Mouse (Mus musculus) hindbrain, embryonic 10.5 days (tissue): ENCODE measurements around the gene Ppp1r1c. TPM values are rescaled to one million over a fixed set of nuclear protein-coding genes. Genes with fewer than 3 reads are reported as not detected.

ENCODE experiments used
- DNase-seq: peaks from one replicate; pipeline ENCODE4 v3.0.0-alpha.2; 2017; ENCODE audit warnings: low spot score
- H3K27ac ChIP-seq: fragments of 300-500 bp; sonication (generic); 2 replicates; pipeline ENCODE4 v1.5.1; 2016; ENCODE audit warnings: mild to moderate bottlenecking, moderate library complexity
- H3K27me3 ChIP-seq: fragments of 300-500 bp; sonication (generic); 2 replicates; pipeline ENCODE4 v1.6.1; 2016; ENCODE audit warnings: mild to moderate bottlenecking; ENCODE audit not compliant: poor library complexity, insufficient read depth, severe bottlenecking
- H3K36me3 ChIP-seq: fragments of 300-500 bp; sonication (generic); 2 replicates; pipeline ENCODE4 v1.6.1; 2016; ENCODE audit warnings: mild to moderate bottlenecking, moderate library complexity
- H3K4me1 ChIP-seq: fragments of 300-500 bp; sonication (generic); replicated peaks from 2 replicates; pipeline ENCODE4 v1.6.1; 2016; ENCODE audit warnings: mild to moderate bottlenecking
- H3K4me3 ChIP-seq: fragments of 300-500 bp; sonication (generic); 2 replicates; pipeline ENCODE4 v1.5.1; 2016; ENCODE audit warnings: mild to moderate bottlenecking, moderate library complexity
- H3K9me3 ChIP-seq: fragments of 300-500 bp; sonication (generic); 2 replicates; pipeline ENCODE4 v1.6.1; 2016; ENCODE audit warnings: mild to moderate bottlenecking, moderate library complexity
- WGBS: fragments of 180-500 bp; shearing (Covaris S2); methylation state at CpG from one replicate; pipeline ENCODE4 v1.1.7; 2016; 5-methylcytosine and 5-hydroxymethylcytosine counted together
- polyA plus RNA-seq: library from polyadenylated mRNA; unstranded; fragments of >200 nt; fragmentation: Nextera tagmentation; extraction: Ambion mirVana; gene quantifications from 2 replicates; pipeline ENCODE4 v1.2.1, GENCODE M21; 2016

The Ppp1r1c gene
- polyA plus RNA-seq, 1 experiment from 2014 or later, result 8.5 TPM

DNA sequence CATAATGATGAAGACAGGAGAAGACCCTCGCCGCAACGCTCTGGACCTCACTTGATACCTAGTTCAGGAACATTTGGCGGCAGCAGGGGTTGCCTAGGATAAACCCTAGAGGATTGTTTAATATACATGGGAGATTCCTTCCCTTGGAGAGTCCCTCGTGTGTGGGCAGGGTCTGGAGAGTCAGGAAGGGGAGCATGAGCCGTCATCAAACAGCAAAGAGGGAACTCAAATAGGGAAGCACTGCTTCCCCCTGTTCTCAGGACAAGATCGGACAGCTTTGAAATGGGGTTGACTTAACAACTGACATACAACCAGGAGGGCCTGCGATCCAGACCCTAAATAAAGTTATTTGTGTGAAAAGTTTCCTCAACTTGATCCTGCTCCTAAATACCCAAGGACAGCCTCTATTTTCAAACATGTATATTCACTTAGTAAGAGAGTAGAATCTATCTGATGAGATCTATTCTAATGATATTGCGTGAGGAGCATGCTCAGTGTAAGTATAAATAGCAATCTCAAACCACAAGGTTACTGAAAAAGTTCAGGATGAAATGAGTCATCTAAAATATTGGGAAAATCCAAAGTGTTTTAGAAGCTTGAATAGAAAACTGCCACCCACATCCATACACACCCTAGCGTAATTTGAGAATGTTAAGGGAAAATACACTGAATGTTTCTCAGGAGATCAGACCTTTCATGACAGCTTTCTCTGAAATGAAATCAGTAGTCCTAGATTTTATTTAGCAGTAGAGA, 10.9 kb upstream of the Ppp1r1c start:
- H3K4me3 ChIP-seq, result no peak overlapping the region
- no peaks in the 10 kb centered on the region for H3K36me3 ChIP-seq
- no peaks in the 10 kb centered on the region for H3K27me3 ChIP-seq
- H3K9me3 ChIP-seq, result no peaks in the 10 kb centered on the region
- H3K27ac ChIP-seq, result no peak overlapping the region
- 89% methylated on average over 10 of the region's 10 CpGs for WGBS
- no peaks in the 10 kb centered on the region for H3K4me1 ChIP-seq
- DNase-seq, result no peak

DNA sequence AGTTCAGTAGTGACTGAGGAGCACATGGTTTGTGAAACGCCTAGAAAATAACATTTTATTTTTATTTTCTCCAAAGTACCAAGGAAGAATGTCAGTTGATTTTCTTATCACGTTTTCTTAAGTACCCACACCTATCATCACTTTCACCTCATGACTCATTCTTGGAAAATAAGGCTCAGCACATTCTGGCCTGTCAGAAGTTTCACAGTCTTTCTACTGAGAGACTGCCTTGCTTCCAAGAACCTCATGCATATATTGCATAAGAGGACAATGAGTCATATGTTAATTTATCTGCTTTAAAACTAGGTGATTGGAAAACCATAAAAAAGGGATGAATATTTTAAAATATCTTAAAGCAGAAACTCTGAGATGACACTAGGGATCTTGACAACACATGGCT, 9.4 kb upstream of the Ppp1r1c start:
- Histone ChIP-seq H3K9me3 (no peaks in the 10 kb centered on the region), H3K4me3 (no peak overlapping the region), H3K36me3 (no peaks in the 10 kb centered on the region), H3K27ac (no peak overlapping the region), H3K27me3 (no peaks in the 10 kb centered on the region), H3K4me1 (no peaks in the 10 kb centered on the region)
- WGBS, result 79% methylated on average over 2 of the region's 2 CpGs
- no peak for DNase-seq

DNA sequence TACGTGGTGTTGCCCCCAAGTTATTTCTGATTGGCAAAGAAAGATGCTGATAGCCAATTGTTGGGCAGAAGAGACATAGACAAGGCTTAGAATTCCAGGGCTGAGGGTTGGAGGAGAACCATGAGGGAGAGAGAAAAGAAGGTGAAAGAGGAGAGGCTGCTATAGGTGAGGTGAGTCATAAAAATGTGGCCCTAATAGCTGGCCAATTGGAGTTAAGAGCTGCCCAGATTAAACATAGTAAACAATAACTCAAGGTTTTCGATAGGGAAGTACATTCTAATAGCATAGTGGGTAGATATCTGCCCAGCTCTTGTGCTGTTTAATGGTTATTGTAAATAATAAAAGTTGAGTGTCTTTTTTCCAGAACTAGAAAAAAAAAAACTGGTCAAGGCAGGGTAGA, 2.8 kb upstream of the Ppp1r1c start:
- Histone ChIP-seq H3K27me3 (no peaks in the 10 kb centered on the region), H3K27ac (no peak overlapping the region), H3K4me1 (no peaks in the 10 kb centered on the region), H3K36me3 (no peaks in the 10 kb centered on the region), H3K4me3 (no peak overlapping the region), H3K9me3 (no peaks in the 10 kb centered on the region)
- 91% methylated on average over 2 of the region's 2 CpGs for WGBS
- no peak for DNase-seq

DNA sequence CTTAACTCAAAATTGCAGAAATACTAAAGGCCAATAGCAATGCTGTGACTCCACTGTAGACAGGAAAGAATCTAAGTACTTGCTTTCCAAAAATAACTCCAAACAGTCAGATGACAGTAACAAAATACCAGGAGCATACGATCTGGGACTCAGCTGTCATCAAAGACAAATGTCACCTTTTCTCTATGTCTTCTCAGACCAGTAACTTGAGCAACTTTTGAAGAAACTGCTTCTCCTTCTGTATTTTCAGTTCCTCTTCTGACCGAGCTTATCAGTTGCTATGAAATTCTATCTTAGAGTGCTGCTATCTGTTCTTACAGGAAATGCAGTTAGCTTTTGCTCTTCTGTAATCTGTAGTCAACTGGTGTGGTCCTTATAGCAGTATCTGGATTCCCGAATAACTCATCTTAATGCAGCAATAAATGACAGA, 6.1 kb downstream of the Ppp1r1c start:
- no peak overlapping the region for H3K27ac ChIP-seq
- H3K4me1 ChIP-seq, result no peaks in the 10 kb centered on the region
- no peak overlapping the region for H3K4me3 ChIP-seq
- H3K9me3 ChIP-seq, result no peaks in the 10 kb centered on the region
- H3K27me3 ChIP-seq, result no peaks in the 10 kb centered on the region
- no peak for DNase-seq
- WGBS, result 89% methylated on average over 3 of the region's 3 CpGs
- H3K36me3 ChIP-seq, result no peaks in the 10 kb centered on the region

DNA sequence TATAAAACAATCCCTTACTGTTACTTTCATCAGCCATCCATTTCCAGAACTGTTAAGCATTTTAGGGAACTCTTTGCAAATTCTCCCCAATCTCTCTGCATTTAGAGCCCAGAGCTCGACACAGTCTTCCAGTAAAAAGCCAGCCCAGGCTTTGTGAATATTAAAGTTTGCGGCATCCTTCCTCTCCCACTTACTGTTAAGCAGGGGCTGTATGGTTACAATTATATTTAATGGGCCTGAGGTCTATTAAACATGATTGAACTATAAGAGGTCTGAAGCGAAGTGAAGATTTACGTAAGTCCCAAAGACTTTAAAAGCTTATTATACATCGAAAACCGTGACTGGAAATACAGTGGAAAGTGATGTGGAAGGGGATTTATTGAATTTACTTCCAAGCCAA, 7.2 kb downstream of the Ppp1r1c start:
- no peaks in the 10 kb centered on the region for H3K4me1 ChIP-seq
- H3K27ac ChIP-seq, result no peak overlapping the region
- no peak overlapping the region for H3K4me3 ChIP-seq
- H3K36me3 ChIP-seq, result no peaks in the 10 kb centered on the region
- no peaks in the 10 kb centered on the region for H3K9me3 ChIP-seq
- 88% methylated on average over 6 of the region's 6 CpGs for WGBS
- no peak for DNase-seq
- no peaks in the 10 kb centered on the region for H3K27me3 ChIP-seq

DNA sequence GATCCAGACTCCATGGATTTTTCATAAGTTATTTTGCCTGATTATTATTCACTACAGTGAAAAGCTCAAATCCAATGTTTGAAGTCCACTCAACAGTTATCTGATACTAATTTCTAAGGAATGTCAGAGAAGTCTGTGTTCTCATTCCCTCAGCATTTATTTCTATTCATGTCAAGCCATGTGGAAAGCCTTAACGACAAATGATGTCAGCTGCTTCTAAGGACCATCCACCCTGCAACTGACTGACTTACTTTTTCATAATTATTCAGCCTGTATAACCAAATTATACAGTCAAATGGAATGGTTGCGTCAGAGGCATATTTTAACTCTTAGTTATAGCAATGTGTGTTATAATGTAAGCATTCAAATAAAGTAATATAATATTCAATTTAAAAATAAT, 8.3 kb downstream of the Ppp1r1c start:
- WGBS, result 55% methylated on average over 2 of the region's 2 CpGs
- DNase-seq, result no peak
- H3K27ac ChIP-seq, result no peak overlapping the region
- H3K9me3 ChIP-seq, result no peaks in the 10 kb centered on the region
- H3K4me1 ChIP-seq, result no peaks in the 10 kb centered on the region
- H3K36me3 ChIP-seq, result no peaks in the 10 kb centered on the region
- no peak overlapping the region for H3K4me3 ChIP-seq
- no peaks in the 10 kb centered on the region for H3K27me3 ChIP-seq

DNA sequence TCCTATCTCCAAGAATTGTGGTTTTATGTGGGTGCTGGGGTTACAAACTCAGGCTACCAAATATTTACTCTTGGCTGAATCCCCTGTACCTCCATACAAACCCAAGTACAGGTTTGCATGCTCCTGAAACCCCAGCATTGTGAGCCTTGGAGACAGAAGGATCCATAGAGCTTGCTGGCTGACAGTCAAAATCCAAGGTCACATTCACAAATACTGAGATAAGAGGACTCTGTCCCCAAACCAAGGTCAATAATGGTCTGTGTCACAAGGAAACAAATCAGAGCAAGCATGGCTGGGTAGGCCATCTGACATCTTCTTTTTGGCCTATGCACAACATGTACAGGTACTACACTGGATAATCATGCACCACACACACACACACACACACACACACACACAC, 10.3 kb downstream of the Ppp1r1c start:
- no peak overlapping the region for H3K4me3 ChIP-seq
- H3K27ac ChIP-seq, result no peak overlapping the region
- H3K4me1 ChIP-seq, result no peaks in the 10 kb centered on the region
- H3K9me3 ChIP-seq, result no peaks in the 10 kb centered on the region
- no peak for DNase-seq
- H3K36me3 ChIP-seq, result no peaks in the 10 kb centered on the region
- H3K27me3 ChIP-seq, result no peaks in the 10 kb centered on the region

DNA sequence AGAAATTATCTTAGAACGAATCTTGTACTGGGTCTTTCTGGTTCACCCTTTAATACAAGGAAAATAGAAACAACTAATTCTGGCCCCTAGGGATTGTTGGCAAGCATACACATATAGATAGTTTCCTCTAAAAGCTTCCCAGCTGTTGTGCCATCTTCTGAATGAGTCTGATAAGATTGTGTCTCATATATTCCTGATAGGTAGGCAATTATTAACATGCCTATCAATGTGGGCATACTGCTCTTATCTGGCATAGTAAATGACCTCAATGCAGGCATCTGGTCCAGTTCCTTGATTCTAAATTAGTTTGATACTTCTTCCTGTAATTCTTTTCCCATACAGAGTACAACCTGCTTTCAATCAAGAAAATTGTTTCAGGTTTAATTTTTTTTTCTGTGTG, 14.8 kb downstream of the Ppp1r1c start:
- Histone ChIP-seq H3K4me1 (no peaks in the 10 kb centered on the region), H3K9me3 (no peaks in the 10 kb centered on the region), H3K36me3 (no peaks in the 10 kb centered on the region), H3K27ac (no peak overlapping the region), H3K4me3 (no peak overlapping the region), H3K27me3 (no peaks in the 10 kb centered on the region)
- DNase-seq, result no peak
- 91% methylated on average over 1 of the region's 1 CpGs for WGBS

DNA sequence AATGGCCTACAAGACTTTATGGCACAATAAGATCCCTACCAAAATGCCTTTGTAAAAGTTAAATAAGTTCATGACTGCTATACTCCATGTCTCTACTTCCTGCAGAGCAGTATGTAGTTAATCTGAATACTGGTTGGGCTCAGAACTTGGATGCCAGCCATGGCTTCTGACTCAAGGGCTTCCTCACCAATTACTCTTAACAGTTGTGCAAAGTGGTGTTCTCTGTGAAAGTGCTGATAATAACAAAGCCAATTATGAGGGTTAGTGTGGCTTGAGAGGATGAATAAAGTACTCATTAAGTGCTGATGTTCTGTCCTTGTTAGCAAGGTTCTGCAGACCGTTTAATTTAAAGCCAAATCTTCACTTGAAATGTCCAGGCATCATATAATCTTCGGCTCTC, 31.4 kb downstream of the Ppp1r1c start:
- 87% methylated on average over 2 of the region's 2 CpGs for WGBS
- no peak overlapping the region for H3K4me3 ChIP-seq
- peaks cover 8% of the 10 kb centered on the region; the same call in 1 of the 2 replicates for H3K9me3 ChIP-seq
- H3K27ac ChIP-seq, result no peak overlapping the region
- no peaks in the 10 kb centered on the region for H3K4me1 ChIP-seq
- H3K27me3 ChIP-seq, result no peaks in the 10 kb centered on the region
- DNase-seq, result no peak
- no peaks in the 10 kb centered on the region for H3K36me3 ChIP-seq

DNA sequence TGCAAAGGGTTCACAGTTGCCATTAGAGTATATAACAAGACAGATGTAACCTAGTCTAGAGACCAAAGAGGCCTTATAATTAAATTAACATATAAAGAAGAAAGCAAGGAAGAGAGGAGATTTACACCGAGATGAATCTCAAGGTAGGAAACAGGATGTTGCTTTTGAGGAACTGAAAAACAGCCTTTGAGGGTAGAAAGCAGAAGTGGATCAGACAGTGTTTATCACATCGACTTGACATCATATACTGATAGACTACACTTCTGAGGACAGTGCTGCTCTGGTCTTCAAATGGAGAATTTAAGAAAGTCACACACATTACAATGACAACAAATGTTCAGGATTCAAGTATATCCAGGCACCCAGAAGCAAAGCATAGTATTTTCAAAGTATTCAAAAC, 34.4 kb downstream of the Ppp1r1c start:
- DNase-seq, result no peak
- Histone ChIP-seq H3K4me3 (no peak overlapping the region), H3K27me3 (no peaks in the 10 kb centered on the region), H3K27ac (no peak overlapping the region), H3K9me3 (peaks cover 8% of the 10 kb centered on the region; the same call in 1 of the 2 replicates), H3K36me3 (no peaks in the 10 kb centered on the region), H3K4me1 (no peaks in the 10 kb centered on the region)
- WGBS, result 86% methylated on average over 2 of the region's 2 CpGs

DNA sequence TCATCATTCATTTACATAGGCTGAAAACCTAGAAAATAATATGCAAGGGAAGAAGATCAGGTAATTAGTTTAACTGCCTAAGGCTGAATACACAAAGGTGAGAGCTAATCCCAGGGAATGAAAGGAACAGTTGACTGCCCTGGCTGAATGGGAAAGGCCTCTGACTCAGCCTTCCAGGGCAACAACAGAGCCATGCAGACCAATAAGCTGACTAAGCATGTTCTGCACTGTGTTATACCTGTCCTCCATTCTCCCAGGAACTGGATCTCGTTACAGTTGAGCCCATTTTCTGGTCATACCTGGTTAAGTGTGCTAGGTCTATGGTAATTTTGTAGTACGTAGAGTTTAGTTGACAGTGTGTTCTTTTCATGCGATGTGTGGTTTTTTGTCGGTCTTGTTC, 36.6 kb downstream of the Ppp1r1c start:
- Histone ChIP-seq H3K27ac (no peak overlapping the region), H3K9me3 (no peaks in the 10 kb centered on the region), H3K36me3 (no peaks in the 10 kb centered on the region), H3K27me3 (no peaks in the 10 kb centered on the region), H3K4me3 (no peak overlapping the region), H3K4me1 (no peaks in the 10 kb centered on the region)
- 94% methylated on average over 4 of the region's 4 CpGs for WGBS
- DNase-seq, result no peak

DNA sequence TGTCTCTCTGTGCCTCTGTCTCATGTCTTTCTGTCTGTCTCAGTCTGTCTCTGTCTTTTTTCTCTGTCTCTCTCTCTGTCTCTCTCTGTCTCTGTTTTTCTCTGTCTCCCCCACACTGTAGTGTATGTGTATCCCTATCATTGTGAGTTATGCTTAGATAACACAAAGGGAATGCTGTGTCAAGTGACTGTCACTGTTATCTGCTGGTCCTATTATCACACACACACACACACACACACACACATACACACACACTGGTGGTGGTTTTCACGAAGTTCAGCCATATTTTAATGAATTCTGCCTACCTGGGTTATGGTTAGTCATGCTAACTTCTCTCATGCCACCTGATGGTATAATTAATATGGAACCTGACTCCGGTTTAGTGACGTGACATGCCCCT, 44.1 kb downstream of the Ppp1r1c start:
- Histone ChIP-seq H3K27me3 (no peaks in the 10 kb centered on the region), H3K4me1 (no peaks in the 10 kb centered on the region), H3K36me3 (no peaks in the 10 kb centered on the region), H3K4me3 (no peak overlapping the region), H3K27ac (no peak overlapping the region), H3K9me3 (no peaks in the 10 kb centered on the region)
- no peak for DNase-seq
- WGBS, result 79% methylated on average over 3 of the region's 3 CpGs

DNA sequence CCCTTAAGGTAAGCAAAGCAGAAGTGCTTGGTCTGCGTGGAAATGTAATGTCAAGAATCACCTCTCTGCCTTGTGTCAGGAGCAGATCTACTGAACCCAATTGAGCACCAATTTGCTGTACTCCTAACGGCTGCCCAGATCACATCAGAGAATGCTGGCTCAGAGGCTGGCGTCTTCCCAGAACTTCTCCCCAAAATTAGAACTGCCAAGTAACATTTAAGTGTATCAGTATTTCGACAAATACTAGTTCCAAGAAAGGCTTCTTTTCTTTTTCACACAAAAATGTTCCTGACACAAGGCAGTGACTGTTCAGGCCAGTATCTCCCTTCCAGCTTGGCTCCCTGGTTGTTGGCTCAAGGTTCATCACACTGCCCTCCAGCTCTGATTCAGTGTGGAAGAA, 52.4 kb downstream of the Ppp1r1c start:
- Histone ChIP-seq H3K9me3 (no peaks in the 10 kb centered on the region), H3K4me1 (no peaks in the 10 kb centered on the region), H3K27ac (no peak overlapping the region), H3K27me3 (no peaks in the 10 kb centered on the region), H3K4me3 (no peak overlapping the region), H3K36me3 (no peaks in the 10 kb centered on the region)
- no peak for DNase-seq
- WGBS, result 86% methylated on average over 4 of the region's 4 CpGs
